Mouse (Mus musculus) gastrocnemius, postnatal 10 days (tissue): Measurements from ENCODE around the gene Rasip1. TPM values are rescaled to one million over a fixed set of nuclear protein-coding genes. Genes with fewer than 3 reads are reported as not detected.

ENCODE experiments used
- DNase-seq: peaks from one replicate; pipeline ENCODE4 v3.0.0; 2021; ENCODE audit warnings: mixed read lengths
- total RNA-seq, 2 experiments: library from RNA; stranded (reverse); gene quantifications; 2 replicates each; pipeline ENCODE4 v1.2.3; 2021

Gene Rasip1
- total RNA-seq, 2 experiments from 2014 or later = 17.2 to 19.7 TPM

GRCm38 (mm10) chr7:45685811-45686210 is 58.5 kb downstream of the Rasip1 start:
- DNase-seq = no peak

- no peak for DNase-seq
Measured at GRCm38 (mm10) chr7:45686841-45687240, 59.6 kb downstream of the Rasip1 start.

Other genes starting within 250 kb of the Rasip1 start
- gene Snrnp70, start 231.7 kb upstream of the Rasip1 start, total RNA-seq = 100 to 1,000 TPM; 123 to 156 TPM
- gene Kcna7, start 221.8 kb upstream of the Rasip1 start, total RNA-seq = 10 to 100 TPM; 25.4 to 29.6 TPM
- 1 to 10 TPM; 1.4 to 1.8 TPM for gene Ntf5, start 213.8 kb upstream of the Rasip1 start, total RNA-seq
- not detected for gene Lhb, start 206.7 kb upstream of the Rasip1 start, total RNA-seq
- 100 to 1,000 TPM; 142 to 150 TPM for gene Gys1, start 192.6 kb upstream of the Rasip1 start, total RNA-seq
- 10 to 100 TPM; 29.4 to 36.9 TPM for gene Ruvbl2, start 189.4 kb upstream of the Rasip1 start, total RNA-seq
- 100 to 1,000 TPM; 173 to 194 TPM for gene Ftl1, start 167.6 kb upstream of the Rasip1 start, total RNA-seq
- 10 to 100 TPM; 29.4 to 29.6 TPM for gene Bax, start 160.6 kb upstream of the Rasip1 start, total RNA-seq
- not detected for gene Tulp2, start 145.6 kb upstream of the Rasip1 start, total RNA-seq
- 1 to 10 TPM; 3.8 to 6.4 TPM for gene Gm45808, start 140.7 kb upstream of the Rasip1 start, total RNA-seq
- gene Dhdh, start 138.7 kb upstream of the Rasip1 start, total RNA-seq = 1 to 10 TPM; 8.8 to 9.5 TPM
- gene Nucb1, start 117.1 kb upstream of the Rasip1 start, total RNA-seq = 100 to 1,000 TPM; 121 to 137 TPM
- gene Ppp1r15a, start 101.2 kb upstream of the Rasip1 start, total RNA-seq = 10 to 100 TPM; 16.3 to 16.9 TPM
- 10 to 100 TPM; 14.8 to 16.3 TPM for gene Plekha4, start 101.2 kb upstream of the Rasip1 start, total RNA-seq
- gene Hsd17b14, start 72.6 kb upstream of the Rasip1 start, total RNA-seq = under 1 TPM in 1 of 2 experiments, not detected in 1; 0.19 TPM
- 10 to 100 TPM; 24.0 to 25.2 TPM for gene Bcat2, start 57.3 kb upstream of the Rasip1 start, total RNA-seq
- not detected for gene Fgf21, start 12.0 kb upstream of the Rasip1 start, total RNA-seq
- not detected for gene Fut1, start 10.2 kb upstream of the Rasip1 start, total RNA-seq
- gene Izumo1, start 5.7 kb upstream of the Rasip1 start, total RNA-seq = under 1 TPM in 1 of 2 experiments, not detected in 1; 0.38 TPM
- 100 to 1,000 TPM; 105 to 131 TPM for gene Mamstr, start 12.5 kb downstream of the Rasip1 start, total RNA-seq
- gene Fut2, start 38.9 kb downstream of the Rasip1 start, total RNA-seq = under 1 TPM in 1 of 2 experiments, not detected in 1; 0.11 TPM
- gene Ntn5, start 56.5 kb downstream of the Rasip1 start, total RNA-seq = under 1 TPM; 0.75 to 0.77 TPM
- under 1 TPM in 1 of 2 experiments, not detected in 1; 0.21 TPM for gene Sec1, start 66.9 kb downstream of the Rasip1 start, total RNA-seq
- 1 to 10 TPM; 3.4 to 3.9 TPM for gene Car11, start 72.4 kb downstream of the Rasip1 start, total RNA-seq
- 10 to 100 TPM; 35.9 to 37.9 TPM for gene Dbp, start 77.6 kb downstream of the Rasip1 start, total RNA-seq
- 100 to 1,000 TPM; 793 to 822 TPM for gene Rpl18, start 88.0 kb downstream of the Rasip1 start, total RNA-seq
- gene Sphk2, start 90.5 kb downstream of the Rasip1 start, total RNA-seq = 10 to 100 TPM; 11.8 to 13.8 TPM
- under 1 TPM; 0.12 to 0.45 TPM for gene Fam83e, start 93.7 kb downstream of the Rasip1 start, total RNA-seq
- gene Spaca4, start 98.3 kb downstream of the Rasip1 start, total RNA-seq = not detected
- gene Lmtk3, start 156.2 kb downstream of the Rasip1 start, total RNA-seq = under 1 TPM; 0.52 to 0.80 TPM
- not detected for gene Sult2b1, start 157.2 kb downstream of the Rasip1 start, total RNA-seq
- gene Cyth2, start 187.1 kb downstream of the Rasip1 start, total RNA-seq = 10 to 100 TPM; 45.3 to 45.4 TPM
- under 1 TPM; 0.36 to 0.45 TPM for gene Kcnj14, start 197.3 kb downstream of the Rasip1 start, total RNA-seq
- gene Grwd1, start 203.5 kb downstream of the Rasip1 start, total RNA-seq = 10 to 100 TPM; 14.8 to 15.4 TPM
- gene Kdelr1, start 245.3 kb downstream of the Rasip1 start, total RNA-seq = 10 to 100 TPM; 73.5 to 74.7 TPM